Mouse (Mus musculus) MEL-GATA-1-ER (cell line): ENCODE data around the gene Ykt6.
"Not testable (repeated sequence)": the region's sequence is repeated elsewhere in the genome, so short reads cannot be mapped to it uniquely, and the experiment has no call there.

Experiments used
- DNase-seq: peaks from one replicate; pipeline ENCODE4 v3.0.0-alpha.2; 2012; ENCODE audit warnings: low read depth; ENCODE audit errors: extremely low read depth

Ykt6 gene

GRCm38 (mm10) chr11:5990910-5991309, 35.4 kb downstream of the Ykt6 start:
- DNase-seq = peak; percentile 29

GRCm38 (mm10) chr11:5994212-5994611, 38.7 kb downstream of the Ykt6 start:
- no peak for DNase-seq

- no peak for DNase-seq
Observed at GRCm38 (mm10) chr11:5994880-5995279, 39.4 kb downstream of the Ykt6 start.

DNA sequence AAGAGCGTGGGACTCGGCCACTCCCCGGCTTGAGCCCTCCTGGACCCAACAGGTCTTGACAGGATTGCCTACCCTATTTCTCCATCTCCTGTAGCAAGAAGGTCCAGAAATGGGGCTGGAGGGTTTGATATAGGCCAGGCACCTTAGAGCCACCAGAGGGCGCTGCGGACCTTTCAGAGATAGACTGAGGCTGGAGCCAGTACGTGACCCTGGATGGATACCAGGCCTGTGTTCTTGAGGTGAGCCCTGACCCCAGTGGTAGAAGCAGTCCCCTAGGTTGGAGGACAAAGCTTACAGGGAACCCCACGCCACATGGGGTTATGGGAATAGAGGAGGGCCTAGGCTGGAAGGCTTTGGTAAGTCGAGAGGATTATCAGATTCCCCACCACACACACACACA, 40.5 kb downstream of the Ykt6 start:
- peak; percentile 40 for DNase-seq

DNA sequence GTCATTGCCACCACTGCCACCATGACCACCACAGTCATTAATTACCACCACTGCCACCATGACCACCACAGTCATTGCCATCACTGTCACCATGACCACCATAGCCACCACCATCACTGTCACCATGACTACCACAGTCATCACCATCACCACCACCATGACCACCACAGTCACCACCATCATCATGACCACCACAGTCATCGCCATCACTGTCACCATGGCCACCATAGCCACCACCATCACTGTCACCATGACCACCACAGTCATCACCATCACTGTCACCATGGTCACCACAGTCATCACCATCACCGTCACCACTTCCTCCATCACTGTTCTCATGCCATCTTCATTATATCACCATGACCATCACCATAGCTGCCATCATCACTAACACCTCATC, 43.0 kb downstream of the Ykt6 start:
- no peak for DNase-seq

- DNase-seq = no peak
Observed at GRCm38 (mm10) chr11:5999832-6000771, 44.6 kb downstream of the Ykt6 start.

GRCm38 (mm10) chr11:6000961-6001682, 45.6 kb downstream of the Ykt6 start:
- no peak for DNase-seq

GRCm38 (mm10) chr11:6001981-6002649, 46.6 kb downstream of the Ykt6 start:
- no peak for DNase-seq

DNA sequence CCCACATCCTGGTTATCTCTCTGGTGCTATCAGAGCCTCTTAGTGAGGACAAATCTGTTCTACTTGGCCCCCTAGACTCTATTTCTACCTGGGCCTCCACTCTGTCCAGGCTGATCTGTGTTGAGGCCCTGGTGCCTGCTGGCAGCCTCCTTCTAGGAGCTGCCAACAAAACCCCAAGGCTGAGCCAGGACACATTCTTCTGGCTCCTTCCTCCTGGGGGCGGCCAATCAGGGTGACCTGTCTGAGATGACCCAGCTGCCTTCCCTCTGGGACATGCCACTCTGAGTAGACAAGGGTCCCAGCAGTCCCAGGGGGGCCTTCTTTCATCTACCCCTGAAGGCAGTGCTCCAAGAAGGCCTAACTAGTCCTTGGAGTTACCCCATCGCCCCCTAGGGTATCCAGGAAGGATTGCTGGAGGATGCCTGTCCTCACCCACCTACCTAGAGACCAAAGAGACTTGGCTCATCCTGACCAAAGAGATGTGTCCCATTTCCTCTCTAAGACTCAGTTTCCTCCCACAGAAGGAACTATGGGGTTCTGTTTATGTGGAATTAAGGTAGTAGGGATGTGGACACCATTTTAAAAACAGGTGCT, 47.6 kb downstream of the Ykt6 start:
- DNase-seq = no peak

DNA sequence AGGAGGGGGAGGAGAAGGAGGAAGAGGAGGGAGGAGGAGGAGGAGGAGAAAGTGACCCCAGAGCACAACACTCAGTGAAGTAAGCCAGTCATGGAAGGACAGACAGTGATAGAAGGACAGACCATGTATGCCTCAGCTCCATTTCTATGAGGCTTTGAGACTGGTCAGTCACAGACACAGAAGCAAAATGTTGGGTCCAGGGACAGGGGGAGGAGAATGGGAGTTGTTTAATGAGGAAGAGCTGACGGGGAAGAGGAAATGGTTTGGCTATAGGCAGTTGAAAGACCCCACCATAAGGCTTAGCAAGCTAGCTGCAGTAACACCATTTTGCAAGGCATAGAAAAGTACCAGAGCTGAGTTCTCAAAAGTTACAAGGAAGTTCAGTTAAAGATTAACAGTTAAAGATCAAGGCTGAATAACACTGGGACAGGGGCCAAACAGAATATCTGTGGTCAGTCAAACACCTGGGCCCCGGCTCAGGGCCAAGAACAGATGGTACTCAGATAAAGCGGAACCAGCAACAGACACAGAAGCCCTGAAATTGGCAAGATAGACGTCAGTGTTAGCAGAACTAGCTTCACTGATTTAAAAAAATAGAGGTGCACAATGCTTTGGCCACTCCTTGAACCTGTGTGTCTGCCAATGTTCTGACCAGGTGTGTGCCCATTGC, 50.0 kb downstream of the Ykt6 start:
- not testable (repeated sequence) for DNase-seq

- not testable (repeated sequence) for DNase-seq
Observed at GRCm38 (mm10) chr11:6006351-6007009, 51.0 kb downstream of the Ykt6 start.

- not testable (repeated sequence) for DNase-seq
Observed at GRCm38 (mm10) chr11:6007010-6007778, 51.7 kb downstream of the Ykt6 start.

DNA sequence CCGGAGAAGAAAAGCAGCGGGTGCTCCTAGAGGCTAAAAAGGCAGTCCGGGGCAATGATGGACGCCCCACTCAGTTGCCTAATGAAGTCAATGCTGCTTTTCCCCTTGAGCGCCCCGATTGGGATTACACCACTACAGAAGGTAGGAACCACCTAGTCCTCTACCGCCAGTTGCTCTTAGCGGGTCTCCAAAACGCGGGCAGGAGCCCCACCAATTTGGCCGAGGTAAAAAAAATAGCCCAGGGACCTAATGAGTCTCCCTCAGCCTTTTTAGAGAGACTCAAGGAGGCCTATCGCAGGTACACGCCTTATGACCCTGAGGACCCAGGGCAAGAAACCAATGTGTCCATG, 52.3 kb downstream of the Ykt6 start:
- DNase-seq = not testable (repeated sequence)

- DNase-seq = not testable (repeated sequence)
Observed at GRCm38 (mm10) chr11:6010751-6011482, 55.4 kb downstream of the Ykt6 start.

DNA sequence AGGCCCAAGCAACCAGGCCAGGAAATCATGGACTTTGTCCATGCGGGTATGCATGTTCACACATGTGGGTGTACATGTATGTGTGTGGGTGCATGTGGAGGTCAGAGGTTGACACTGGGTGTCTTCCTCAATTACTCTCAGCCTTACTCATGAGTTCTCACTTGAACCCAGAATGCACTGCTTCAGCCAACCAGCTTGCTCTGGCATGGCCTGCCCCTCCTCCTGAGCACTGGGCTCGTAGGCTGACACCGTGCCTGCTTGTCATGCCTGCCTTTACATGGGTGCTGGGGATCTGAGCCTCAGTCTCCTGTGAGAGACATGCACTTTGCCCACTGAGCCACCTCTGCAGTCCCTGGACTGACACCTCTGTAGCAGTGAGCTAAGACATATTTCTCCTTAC, 56.4 kb downstream of the Ykt6 start:
- no peak for DNase-seq

DNA sequence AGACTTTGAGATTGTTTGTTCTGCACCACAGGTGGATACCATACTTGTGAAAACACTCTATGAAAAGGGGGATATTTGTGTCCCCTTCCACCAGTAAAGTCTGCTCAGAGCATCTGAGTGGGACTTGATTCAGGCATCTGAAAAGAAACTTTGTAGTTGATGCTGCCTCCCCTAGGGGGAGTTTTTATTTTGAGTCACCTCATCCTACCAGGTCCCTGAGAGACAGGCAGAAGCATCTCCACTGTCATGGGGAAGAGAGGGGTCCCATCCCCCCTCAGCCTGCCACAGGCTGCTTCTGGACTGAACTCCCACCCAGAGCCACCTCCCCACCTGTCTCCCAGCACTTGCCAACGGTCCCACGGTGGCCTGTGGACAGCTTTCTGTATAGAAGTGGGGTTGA, 57.9 kb downstream of the Ykt6 start:
- DNase-seq = no peak

DNA sequence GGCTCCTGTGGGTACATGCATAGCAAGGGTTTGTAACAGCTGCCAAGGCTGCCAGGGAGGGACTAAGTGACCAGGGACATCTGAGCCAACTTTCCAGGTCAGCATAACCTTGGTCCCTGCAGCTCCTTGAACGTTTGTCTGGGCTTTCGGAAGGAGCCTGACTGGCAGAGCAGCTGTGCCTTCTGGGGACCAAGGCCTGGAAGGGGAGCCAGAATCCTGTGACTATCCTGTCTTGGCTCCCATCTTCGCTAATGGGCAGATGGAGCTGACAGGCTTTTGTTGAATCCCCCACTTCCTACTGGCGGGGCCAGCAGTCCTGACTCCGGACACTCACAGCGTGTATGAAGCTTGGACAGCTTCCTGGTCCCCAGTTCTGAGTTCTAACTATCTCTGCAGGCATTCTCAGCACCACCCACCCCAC, 59.5 kb downstream of the Ykt6 start:
- no peak for DNase-seq

DNA sequence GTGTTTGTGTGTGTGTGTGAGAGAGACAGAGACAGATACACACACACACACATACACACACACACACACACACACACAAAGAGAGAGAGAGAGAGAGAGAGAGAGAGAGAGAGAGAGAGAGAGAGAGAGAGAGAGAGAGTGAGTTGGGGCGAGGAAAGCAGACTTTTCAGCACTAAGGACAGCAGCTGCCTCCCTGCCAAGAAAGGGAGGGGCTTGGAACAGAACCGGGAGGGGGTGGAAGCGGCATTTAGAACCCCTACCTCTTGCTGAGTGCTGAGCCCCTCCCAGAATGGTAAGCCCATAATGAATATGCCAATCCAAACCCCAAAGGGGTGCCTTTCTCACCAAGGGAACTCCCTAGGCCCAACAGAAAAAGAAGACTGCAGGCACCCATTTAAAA, 60.9 kb downstream of the Ykt6 start:
- no peak for DNase-seq

GRCm38 (mm10) chr11:6016797-6017395, 61.4 kb downstream of the Ykt6 start:
- no peak for DNase-seq
